Mouse (Mus musculus) hindbrain, embryonic 10.5 days (tissue): ENCODE results near the gene Ttf2. TPM values are rescaled to one million over a fixed set of nuclear protein-coding genes. Genes with fewer than 3 reads are reported as not detected.

Source experiments
- DNase-seq: peaks from one replicate; pipeline ENCODE4 v3.0.0-alpha.2; 2017; ENCODE audit warnings: low spot score
- H3K27ac ChIP-seq: fragments of 300-500 bp; sonication (generic); 2 replicates; pipeline ENCODE4 v1.5.1; 2016; ENCODE audit warnings: mild to moderate bottlenecking, moderate library complexity
- H3K27me3 ChIP-seq: fragments of 300-500 bp; sonication (generic); 2 replicates; pipeline ENCODE4 v1.6.1; 2016; ENCODE audit warnings: mild to moderate bottlenecking; ENCODE audit not compliant: poor library complexity, insufficient read depth, severe bottlenecking
- H3K36me3 ChIP-seq: fragments of 300-500 bp; sonication (generic); 2 replicates; pipeline ENCODE4 v1.6.1; 2016; ENCODE audit warnings: mild to moderate bottlenecking, moderate library complexity
- H3K4me1 ChIP-seq: fragments of 300-500 bp; sonication (generic); replicated peaks from 2 replicates; pipeline ENCODE4 v1.6.1; 2016; ENCODE audit warnings: mild to moderate bottlenecking
- H3K4me3 ChIP-seq: fragments of 300-500 bp; sonication (generic); 2 replicates; pipeline ENCODE4 v1.5.1; 2016; ENCODE audit warnings: mild to moderate bottlenecking, moderate library complexity
- H3K9me3 ChIP-seq: fragments of 300-500 bp; sonication (generic); 2 replicates; pipeline ENCODE4 v1.6.1; 2016; ENCODE audit warnings: mild to moderate bottlenecking, moderate library complexity
- WGBS: fragments of 180-500 bp; shearing (Covaris S2); methylation state at CpG from one replicate; pipeline ENCODE4 v1.1.7; 2016; 5-methylcytosine and 5-hydroxymethylcytosine counted together
- polyA plus RNA-seq: library from polyadenylated mRNA; unstranded; fragments of >200 nt; fragmentation: Nextera tagmentation; extraction: Ambion mirVana; gene quantifications from 2 replicates; pipeline ENCODE4 v1.2.1, GENCODE M21; 2016

Gene Ttf2
- 24.3 and 28.1 TPM in 2 replicates for polyA plus RNA-seq

DNA sequence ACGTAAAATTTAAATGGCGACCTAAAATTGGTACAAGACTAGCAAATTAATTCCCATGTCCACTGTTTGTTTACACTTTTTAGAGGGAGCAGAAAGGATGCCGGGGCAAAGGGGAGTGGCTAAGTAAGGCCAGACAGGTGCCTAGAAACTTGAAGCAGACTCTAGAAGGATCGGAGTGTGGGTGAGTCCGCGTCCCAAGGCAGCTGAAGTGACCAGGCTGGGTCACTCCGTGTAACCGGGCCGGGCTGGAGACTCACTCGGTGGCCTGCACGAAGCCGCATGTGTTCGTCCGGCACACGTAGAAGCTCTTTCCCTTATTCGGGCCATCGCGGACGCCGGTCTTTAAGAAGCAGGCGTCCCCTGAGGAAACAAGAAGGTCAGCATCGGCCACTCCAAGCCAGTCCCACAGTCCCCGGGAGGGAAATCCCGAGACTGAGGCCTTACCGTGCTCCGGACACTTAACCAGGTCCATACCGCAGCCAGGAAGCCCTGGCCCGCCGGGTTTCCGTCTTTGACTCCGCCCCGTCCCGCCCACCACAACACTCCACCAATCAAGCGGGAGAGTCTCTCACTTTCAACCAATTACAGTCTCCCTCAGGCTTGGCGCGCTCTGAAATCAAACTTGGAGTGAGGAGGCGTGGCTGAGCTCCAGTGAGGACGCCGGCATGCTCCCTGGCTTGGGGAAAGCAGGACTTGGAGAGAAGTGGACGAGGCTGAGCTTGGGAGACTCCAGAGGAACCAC, at the start of gene Ttf2:
Gene Ttf2 (minus strand): TSS at position 488 of the 742 bp plus-strand sequence.
- H3K4me3 ChIP-seq, result peak within 1 kb of the TSS; percentile 80
- H3K4me1 ChIP-seq, result peaks cover 16% of the 10 kb centered on the region
- no peaks in the 10 kb centered on the region for H3K9me3 ChIP-seq
- peaks cover 22% of the 10 kb centered on the region for H3K36me3 ChIP-seq
- H3K27ac ChIP-seq, result peak within 1 kb of the TSS; percentile 83
- under 1% methylated on average over 40 of the region's 40 CpGs for WGBS
- H3K27me3 ChIP-seq, result no peaks in the 10 kb centered on the region
- peak; percentile 95 for DNase-seq

DNA sequence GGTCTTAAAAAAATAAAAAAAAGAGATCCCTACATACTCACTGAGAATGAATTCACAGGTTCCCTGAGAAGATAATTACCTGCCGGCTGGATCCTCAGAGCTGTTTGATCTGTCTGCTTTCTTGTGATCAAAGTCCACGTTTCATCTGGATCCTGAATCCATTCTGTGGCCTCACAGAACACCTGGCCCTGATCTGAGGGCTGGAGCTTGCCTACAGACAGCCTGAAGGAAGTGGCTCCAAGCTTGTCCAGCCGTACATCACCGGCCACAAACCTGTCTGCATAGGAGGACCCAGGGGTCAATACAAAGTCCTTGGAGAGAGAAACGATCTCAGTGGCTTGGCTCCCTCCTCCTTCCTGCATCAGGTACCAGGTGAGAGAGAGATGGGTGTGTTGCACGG, 49.0 kb upstream of the Ttf2 start:
- no peak overlapping the region for H3K4me3 ChIP-seq
- peaks cover 7% of the 10 kb centered on the region; the same call in 1 of the 2 replicates for H3K4me1 ChIP-seq
- no peaks in the 10 kb centered on the region for H3K27me3 ChIP-seq
- DNase-seq, result no peak
- H3K36me3 ChIP-seq, result no peaks in the 10 kb centered on the region
- H3K27ac ChIP-seq, result no peak overlapping the region
- no peaks in the 10 kb centered on the region for H3K9me3 ChIP-seq
- WGBS, result 86% methylated on average over 6 of the region's 6 CpGs

DNA sequence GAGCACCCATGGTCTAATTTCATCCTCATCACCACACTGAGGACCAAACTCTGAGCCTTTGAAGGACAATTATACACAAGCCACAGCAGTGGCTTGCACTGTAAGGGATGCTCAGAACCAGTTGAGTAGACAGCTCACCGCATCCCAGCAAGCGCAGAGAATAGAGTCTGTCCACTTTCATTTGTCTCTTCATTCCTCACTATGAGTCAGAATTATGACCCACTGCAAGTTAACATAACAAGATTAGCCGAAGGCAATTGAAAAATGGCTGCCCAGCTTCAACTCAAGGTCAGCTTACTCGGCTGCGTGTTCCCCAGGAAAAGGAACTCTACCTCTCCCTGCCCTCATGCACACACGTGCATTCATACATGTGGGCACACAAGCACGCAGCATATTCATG, 46.6 kb upstream of the Ttf2 start:
- Histone ChIP-seq H3K4me3 (no peak overlapping the region), H3K9me3 (no peaks in the 10 kb centered on the region), H3K27ac (no peak overlapping the region), H3K4me1 (peaks cover 11% of the 10 kb centered on the region), H3K36me3 (no peaks in the 10 kb centered on the region), H3K27me3 (no peaks in the 10 kb centered on the region)
- no peak for DNase-seq
- 94% methylated on average over 7 of the region's 7 CpGs for WGBS

DNA sequence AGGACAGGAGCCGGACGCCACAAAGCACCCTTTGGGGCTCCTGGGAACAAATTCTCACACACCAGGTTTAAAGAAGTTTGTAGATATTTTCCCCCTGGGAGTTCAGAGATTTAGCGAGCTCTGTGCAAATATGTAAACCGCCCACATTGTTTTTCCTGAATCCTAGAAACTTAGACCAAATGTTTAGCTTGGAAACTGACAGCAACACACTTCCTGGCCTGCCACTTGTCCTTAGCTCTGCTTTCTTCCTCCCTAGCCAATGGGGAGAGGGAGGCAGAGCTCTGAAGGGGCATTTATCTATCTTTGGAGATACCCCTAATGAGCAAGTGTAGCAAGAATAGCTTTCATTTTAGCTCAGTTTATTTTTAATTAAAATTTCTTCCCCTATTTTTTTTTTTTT, 45.8 kb upstream of the Ttf2 start:
- no peak overlapping the region for H3K27ac ChIP-seq
- no peak for DNase-seq
- H3K27me3 ChIP-seq, result no peaks in the 10 kb centered on the region
- H3K9me3 ChIP-seq, result no peaks in the 10 kb centered on the region
- H3K4me1 ChIP-seq, result peaks cover 11% of the 10 kb centered on the region
- H3K36me3 ChIP-seq, result no peaks in the 10 kb centered on the region
- 70% methylated on average over 4 of the region's 4 CpGs for WGBS
- H3K4me3 ChIP-seq, result no peak overlapping the region

DNA sequence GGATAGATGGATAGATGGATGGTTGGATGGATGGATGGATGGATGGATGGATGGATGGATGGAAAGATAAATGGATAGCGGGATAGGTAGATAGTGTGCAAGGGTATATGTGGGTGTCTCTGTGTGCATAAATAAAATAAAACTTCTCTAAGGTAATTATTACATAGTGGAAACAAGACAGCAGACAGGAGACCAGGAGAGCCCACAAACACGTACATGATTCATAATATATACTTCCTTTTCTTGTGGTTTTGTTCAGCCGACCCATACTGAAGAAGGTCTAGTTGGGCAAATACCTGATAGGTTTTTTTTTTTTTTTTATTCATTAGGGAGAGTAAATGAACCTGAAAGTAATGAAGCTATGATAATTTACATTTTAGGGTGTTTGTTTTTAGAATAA, 44.1 kb upstream of the Ttf2 start:
- DNase-seq, result no peak
- H3K36me3 ChIP-seq, result no peaks in the 10 kb centered on the region
- H3K27ac ChIP-seq, result no peak overlapping the region
- WGBS, result 88% methylated on average over 3 of the region's 3 CpGs
- peaks cover 11% of the 10 kb centered on the region for H3K4me1 ChIP-seq
- H3K9me3 ChIP-seq, result no peaks in the 10 kb centered on the region
- no peak overlapping the region for H3K4me3 ChIP-seq
- no peaks in the 10 kb centered on the region for H3K27me3 ChIP-seq

DNA sequence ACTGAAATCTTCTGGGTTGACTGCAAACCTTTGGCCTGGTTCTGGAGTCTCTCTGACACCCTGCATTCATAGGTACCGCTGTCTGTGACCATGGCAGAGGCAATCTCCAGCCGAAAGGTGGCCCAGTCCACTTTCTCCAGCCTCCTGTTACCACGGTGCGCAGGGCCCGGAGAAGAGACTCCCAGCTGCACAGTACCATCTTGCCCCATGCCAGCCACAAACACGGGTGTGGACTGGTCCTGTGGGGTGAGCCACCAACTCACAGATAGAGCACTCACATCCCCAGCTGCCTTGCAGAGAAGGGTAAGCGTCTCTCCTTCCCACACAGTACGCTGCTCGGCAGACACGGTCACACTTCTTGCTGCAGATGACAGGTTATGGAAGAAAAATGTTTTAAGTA, 43.5 kb upstream of the Ttf2 start:
- no peak for DNase-seq
- Histone ChIP-seq H3K27me3 (no peaks in the 10 kb centered on the region), H3K36me3 (no peaks in the 10 kb centered on the region), H3K4me3 (no peak overlapping the region), H3K4me1 (peaks cover 11% of the 10 kb centered on the region), H3K9me3 (no peaks in the 10 kb centered on the region), H3K27ac (no peak overlapping the region)
- 91% methylated on average over 10 of the region's 10 CpGs for WGBS

DNA sequence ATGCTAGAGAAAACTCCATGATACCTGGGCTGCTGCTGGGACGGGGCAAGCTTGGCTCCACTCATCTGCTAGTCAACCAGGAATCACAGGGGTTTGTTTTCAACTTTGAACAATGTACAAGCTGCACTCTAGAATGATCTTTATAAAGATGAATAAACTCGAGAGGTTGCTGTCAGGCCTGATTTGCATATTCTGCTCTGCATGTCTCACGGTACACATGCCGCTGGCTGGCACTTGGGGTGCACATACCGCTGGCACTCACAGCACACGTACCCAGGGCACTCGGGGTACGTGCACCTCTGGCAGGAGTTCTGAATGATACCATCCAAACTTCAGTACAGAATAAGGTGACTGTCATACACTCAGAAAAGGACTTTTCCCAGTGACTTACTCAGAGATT, 43.1 kb upstream of the Ttf2 start:
- H3K27me3 ChIP-seq, result no peaks in the 10 kb centered on the region
- no peak overlapping the region for H3K4me3 ChIP-seq
- 88% methylated on average over 8 of the region's 8 CpGs for WGBS
- H3K36me3 ChIP-seq, result no peaks in the 10 kb centered on the region
- 0 out of 2 replicates have a peak overlapping the region, but pooled peaks have one; percentile 53 for H3K27ac ChIP-seq
- H3K9me3 ChIP-seq, result no peaks in the 10 kb centered on the region
- peaks cover 11% of the 10 kb centered on the region for H3K4me1 ChIP-seq
- no peak for DNase-seq

DNA sequence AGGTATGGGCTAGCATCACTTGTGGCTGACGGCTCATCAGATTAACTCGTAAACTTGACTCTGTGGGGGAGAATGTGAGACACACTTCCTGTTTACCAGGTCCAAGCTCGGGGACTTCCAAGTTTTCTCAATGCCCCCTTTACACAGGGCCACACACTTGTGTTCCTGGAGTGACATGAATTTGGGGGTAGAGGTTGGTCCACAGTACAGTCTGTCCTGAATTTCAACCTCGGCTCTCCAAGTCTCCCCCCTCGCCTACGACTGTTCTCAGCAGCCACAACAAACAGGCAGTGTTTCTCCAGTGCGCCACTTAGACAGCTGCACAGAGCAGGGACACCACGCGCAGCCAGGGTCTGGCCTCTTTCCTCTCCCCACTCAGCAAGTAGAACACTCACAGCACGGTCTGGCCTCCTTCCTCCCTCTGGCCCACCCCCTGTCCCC, 42.7 kb upstream of the Ttf2 start:
- Histone ChIP-seq H3K4me1 (peaks cover 11% of the 10 kb centered on the region), H3K9me3 (no peaks in the 10 kb centered on the region), H3K36me3 (no peaks in the 10 kb centered on the region), H3K27me3 (no peaks in the 10 kb centered on the region), H3K4me3 (no peak overlapping the region), H3K27ac (0 out of 2 replicates have a peak overlapping the region, but pooled peaks have one; percentile 53)
- WGBS, result 67% methylated on average over 10 of the region's 10 CpGs
- DNase-seq, result no peak

DNA sequence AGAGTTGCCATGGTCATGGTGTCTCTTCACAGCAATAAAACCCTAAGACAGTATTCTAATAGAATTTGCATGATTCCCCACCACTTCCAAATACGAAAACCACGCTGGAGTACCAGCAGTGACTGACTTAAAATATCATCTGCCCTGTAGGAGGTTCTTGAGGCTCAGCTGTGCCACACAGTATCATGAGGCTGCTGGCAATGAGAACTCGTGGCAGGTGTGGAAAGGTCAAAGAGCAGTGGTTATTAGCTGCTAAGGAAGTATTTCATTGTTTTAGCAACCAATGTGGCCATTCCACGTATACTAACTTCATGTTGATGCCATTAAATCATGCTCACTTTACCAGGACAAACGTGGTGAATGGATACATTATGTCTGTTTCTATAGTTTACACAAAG, 41.7 kb upstream of the Ttf2 start:
- Histone ChIP-seq H3K4me3 (no peak overlapping the region), H3K9me3 (no peaks in the 10 kb centered on the region), H3K36me3 (no peaks in the 10 kb centered on the region), H3K4me1 (peaks cover 11% of the 10 kb centered on the region), H3K27me3 (no peaks in the 10 kb centered on the region), H3K27ac (no peak overlapping the region)
- no peak for DNase-seq
- 74% methylated on average over 5 of the region's 5 CpGs for WGBS

DNA sequence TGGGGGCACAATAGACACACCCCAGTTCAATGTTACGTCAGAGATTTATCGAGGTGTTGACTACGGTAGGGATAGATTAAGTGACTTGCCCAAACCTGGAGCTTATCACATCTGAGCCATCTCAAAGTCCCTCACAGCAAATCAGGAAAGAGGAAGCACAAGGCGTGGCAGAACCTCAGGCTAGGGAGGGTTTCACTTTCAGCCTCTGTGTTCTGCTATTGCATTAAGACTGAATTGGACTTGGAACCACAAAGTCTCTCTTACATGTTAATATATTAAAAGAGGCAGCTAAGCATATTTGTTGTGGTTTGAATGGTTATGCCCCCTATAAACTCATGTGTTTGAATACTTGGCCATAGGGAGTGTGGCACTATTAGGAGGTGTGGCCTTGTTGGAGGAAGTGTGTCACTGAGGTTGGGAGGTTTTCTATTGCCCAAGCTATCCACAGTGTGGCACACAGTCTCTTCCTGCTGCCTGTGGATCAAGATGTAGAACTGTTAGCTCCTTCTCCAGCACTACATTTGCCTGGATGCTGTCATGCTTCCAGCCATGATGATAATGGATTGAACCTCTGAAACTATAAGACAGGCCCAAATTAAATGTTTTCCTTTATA, 41.2 kb upstream of the Ttf2 start:
- DNase-seq, result no peak
- Histone ChIP-seq H3K9me3 (no peaks in the 10 kb centered on the region), H3K4me1 (peaks cover 11% of the 10 kb centered on the region), H3K4me3 (no peak overlapping the region), H3K27me3 (no peaks in the 10 kb centered on the region), H3K36me3 (no peaks in the 10 kb centered on the region), H3K27ac (no peak overlapping the region)
- WGBS, result 94% methylated on average over 4 of the region's 4 CpGs

DNA sequence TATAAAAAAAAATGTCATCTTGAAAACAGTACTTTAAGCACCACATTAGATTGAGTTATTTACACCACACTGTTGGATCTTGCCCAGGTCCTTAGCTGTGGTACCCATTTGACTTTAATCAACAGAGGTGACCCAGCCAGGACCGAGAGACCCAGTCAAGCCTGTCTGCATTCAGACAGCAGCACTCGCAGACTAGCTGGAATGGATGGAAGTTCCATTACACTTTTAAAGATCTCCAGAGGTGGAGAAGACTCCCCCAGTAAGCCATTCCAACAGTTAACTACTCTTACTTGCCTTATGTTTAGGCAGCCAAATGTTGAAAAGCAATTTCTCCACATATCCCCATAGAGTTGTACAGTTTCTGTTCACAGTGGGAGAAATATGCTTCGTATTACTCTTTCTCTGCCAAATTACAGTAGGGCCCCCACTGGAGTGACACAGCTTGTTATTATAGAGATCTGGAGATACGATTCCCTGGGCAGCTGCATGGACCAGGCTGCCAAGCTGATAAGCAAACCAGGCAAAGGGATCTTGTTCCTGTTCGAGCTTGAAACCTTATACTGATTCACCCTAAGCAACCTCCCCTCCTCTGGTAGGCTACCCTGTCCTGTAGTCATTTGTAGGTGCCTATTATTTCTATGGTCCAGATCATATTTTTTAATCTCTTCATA, 37.8 kb upstream of the Ttf2 start:
- H3K27ac ChIP-seq, result no peak overlapping the region
- H3K27me3 ChIP-seq, result no peaks in the 10 kb centered on the region
- no peaks in the 10 kb centered on the region for H3K36me3 ChIP-seq
- H3K4me3 ChIP-seq, result no peak overlapping the region
- H3K4me1 ChIP-seq, result peaks cover 5% of the 10 kb centered on the region
- 84% methylated on average over 5 of the region's 5 CpGs for WGBS
- DNase-seq, result no peak
- H3K9me3 ChIP-seq, result no peaks in the 10 kb centered on the region

DNA sequence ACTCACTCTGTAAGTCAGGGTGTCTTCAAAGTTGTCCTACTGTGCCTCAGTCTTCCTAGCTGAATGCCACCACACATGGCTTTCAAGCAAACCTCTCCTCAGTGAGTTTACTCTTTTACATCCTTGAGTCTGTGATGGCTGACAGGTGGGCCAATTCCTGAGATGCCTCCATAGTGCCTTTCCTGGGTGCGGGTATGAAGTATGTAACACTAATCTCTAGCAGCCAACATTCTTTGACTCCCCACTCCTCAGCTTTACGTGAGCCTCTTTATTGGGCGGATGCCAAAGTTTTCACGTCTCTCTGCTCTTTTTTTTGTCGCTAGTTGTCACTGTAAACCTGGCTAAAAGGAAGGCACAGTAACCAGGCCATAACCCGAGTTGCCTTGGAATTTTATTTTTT, 35.9 kb upstream of the Ttf2 start:
- WGBS, result 83% methylated on average over 6 of the region's 6 CpGs

More for the DNA sequence above, 35.9 kb upstream of the Ttf2 start:
- no peak overlapping the region for H3K27ac ChIP-seq
- no peaks in the 10 kb centered on the region for H3K36me3 ChIP-seq
- H3K4me1 ChIP-seq, result no peaks in the 10 kb centered on the region
- no peaks in the 10 kb centered on the region for H3K27me3 ChIP-seq
- H3K4me3 ChIP-seq, result no peak overlapping the region
- DNase-seq, result no peak
- H3K9me3 ChIP-seq, result no peaks in the 10 kb centered on the region
